Mouse (Mus musculus): ENCODE results near the gene Xrcc3.

The Xrcc3 gene

DNA sequence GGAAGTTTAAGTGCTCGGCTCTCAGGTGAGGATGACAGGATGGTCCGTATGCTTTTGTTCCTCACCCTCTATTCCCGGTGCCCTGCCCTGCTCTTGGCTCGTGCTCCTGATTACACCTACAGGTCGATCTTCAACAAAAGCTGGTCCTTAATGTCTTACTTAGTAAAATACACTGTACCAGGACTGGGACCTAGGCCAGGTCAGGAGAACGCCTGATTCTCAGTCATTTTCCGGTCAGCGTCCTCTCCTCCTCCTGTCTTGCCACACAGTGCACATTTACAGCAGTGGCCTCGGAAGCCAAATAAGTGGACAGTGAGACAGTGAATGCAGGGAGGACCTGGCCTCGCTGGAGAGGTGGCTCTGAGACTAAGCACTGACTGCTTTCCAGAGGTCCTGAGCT lies 43.0 kb downstream of the Xrcc3 start:
- no peak for DNase-seq

DNA sequence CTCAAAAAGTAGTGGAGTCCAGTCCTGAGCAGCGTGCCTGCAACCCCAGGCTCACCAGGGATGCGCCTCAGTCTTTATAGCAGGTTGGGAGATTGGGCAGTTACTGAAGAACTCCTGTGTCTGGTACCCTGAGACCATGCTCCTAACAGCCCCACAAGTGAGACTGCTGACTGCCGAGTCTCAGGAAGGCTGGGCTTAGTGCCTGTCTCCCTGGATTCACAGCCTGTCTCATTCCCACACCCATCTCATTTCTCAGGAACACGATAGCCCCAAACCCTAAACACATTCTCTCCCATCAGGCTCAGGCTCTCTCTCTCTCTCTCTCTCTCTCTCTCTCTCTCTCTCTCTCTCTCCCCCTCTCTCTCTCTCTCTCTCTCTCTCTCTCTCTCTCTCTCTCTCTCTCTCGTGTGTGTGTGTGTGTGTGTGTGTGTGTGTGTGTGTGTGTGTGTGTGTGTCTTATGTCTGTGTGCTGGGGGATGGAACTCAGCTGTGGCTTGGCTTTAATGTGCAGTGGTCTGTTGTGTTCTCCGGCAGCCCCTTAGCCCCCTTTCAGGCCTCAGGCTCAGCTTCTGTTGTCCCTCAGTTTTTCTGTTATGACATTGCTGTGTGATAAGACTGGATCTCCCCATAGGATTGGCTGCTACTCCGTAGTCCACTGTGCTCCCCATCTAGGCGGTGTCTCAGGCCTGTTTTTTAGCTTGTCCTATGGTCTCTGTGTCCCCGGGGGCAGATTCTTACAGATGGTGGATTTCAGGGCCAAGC lies 43.7 kb downstream of the Xrcc3 start:
- no peak for DNase-seq

DNA sequence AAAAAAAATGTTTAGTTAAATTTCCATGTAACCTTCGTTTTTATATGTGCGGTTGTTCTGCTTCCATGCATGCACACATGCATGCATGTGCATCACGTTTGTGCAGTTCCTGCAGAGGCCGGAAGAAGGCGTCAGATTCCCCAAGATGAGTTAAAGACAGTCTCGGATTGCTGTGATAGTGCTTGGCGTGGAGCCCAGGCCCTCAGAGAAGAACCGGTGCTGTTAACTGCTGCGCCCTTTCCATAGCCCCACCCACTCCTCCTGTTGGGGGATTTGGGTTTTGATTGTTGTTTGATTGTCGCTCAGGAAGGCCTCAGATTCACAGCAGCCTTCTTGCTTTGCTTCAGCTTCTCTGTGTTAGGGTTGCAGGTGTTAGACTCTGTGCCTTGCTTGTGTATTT lies 44.4 kb downstream of the Xrcc3 start:
- peak; percentile 51 for DNase-seq

DNA sequence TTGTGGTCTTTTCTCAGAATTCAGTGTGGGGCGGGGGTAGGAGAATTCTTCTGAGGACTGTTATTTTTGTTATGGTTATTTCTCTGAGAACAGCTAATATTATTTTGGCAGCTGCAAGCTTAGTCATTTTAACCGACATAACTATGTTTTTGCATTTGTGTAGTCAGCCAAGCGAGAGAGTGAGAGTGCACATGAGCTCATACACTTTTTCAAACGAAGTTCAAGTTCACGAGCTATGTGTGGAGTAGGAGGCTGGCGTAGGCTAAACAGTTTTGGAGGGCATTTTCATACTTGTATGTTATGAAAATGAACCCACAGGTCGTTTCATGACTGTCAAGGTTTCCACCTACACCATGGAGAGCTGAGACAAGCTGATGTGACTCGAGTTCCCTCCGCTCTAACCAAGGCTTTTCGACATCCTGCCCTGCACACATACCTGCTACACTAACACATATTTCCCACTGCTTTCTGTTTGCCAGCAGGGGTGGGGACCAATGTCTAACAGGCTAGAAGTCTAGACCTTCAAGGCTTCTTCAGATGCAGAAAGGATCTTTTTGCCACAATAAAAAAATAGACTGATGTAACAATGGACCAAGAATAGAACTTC lies 45.2 kb downstream of the Xrcc3 start:
- no peak for DNase-seq

DNA sequence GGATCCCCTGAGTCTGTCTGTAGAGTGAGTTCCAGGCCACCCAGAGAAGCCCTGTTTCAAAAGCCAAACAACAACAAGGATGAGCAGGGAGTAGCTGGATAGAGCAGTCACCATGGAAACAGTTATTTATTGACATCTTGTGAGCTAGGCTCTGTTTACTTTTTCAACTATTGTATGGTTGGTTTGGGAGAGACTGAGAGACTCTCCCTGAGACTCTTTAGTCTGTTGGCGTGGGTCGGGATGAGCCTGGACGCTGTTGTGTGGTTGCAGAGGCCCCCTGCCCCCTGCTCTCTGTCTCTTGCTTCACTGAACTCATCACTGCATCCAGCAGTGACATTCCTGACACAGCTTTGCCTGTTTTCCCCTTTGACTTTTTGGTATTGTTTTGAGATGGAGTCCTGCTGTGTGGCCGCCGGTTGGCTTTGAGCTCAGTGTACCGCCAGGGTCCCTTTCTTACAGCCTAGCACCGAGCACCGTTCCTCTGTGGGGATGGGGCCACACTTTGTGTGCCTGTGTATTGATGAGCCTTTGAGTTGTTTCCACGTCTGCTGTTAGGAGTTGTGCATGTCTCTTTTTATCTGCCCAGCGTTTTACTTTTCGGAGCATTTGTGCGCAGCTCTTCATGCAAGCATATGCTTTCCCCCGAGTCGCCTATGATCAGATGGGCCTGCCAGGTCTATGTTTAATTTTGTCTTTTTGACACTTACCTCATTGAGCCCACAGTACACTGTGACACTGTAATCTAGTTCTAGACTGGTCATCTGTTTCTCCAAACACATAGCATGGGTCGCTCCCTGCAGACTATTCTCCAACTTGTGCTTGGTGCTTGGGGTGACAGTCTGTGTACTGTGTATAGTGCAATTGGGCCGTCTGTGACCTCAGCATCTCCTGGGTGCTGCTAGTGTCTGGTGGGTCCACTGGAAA lies 47.1 kb downstream of the Xrcc3 start:
- DNase-seq: peak; percentile 47

DNA sequence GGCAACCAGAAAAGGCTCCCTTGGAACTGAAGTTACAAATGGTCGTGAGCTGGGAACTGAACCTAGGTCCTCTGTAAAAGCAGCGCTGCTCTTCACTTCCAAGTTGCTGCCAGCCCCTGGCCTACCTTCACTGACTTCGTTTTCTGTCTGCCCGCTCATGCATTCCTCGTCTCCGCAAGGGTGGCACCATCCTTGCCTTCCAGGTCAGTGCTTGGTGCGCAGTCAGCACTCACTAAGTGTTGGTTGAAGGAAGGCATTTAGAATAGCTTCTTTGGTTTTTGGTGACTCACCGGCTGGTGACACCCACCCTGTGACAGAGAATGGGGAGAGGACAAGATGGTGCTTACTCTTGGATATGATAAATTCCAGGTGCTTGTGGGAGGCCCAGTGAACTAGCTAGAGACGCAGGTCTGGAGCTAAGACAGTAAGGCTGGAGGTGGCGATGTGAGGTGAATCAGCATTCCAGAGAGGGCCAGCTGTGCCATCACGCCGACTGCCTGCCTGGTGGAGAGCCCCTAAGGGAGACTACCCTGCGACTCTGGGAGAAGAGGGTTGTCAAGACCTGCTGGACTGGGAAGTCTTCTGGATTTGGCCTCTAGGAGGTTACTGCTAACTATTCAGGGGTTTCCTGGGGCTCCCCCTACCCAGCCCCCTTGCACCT lies 50.9 kb downstream of the Xrcc3 start:
- no peak for DNase-seq

DNA sequence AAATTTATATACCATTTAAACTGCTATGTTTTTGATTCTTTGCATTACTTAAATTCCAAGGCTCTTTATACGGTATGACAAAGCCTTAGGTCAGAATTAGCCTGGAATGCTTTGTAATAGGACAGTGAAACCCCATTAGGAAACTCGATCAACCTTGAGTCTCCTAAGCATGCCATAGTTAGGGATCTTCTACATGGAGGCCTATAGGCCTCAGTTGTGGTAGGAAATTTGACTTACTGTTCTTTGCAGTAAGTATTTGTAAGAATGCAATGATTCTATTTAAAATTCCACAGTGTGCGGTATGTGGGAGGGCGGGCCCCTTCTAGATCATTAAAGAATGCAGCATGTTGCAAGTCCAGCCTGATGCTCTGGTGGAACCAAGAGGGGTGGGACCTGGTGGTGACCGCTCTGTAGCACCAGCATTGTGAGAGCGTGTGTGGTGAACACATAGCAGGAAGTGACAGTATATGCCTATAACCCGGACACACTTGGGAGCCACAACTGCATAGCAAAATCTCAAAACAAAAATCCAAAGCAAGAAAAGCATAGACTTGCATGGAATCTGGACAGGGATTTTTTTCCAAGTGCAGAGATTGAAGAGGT lies 53.3 kb downstream of the Xrcc3 start:
- DNase-seq: no peak

DNA sequence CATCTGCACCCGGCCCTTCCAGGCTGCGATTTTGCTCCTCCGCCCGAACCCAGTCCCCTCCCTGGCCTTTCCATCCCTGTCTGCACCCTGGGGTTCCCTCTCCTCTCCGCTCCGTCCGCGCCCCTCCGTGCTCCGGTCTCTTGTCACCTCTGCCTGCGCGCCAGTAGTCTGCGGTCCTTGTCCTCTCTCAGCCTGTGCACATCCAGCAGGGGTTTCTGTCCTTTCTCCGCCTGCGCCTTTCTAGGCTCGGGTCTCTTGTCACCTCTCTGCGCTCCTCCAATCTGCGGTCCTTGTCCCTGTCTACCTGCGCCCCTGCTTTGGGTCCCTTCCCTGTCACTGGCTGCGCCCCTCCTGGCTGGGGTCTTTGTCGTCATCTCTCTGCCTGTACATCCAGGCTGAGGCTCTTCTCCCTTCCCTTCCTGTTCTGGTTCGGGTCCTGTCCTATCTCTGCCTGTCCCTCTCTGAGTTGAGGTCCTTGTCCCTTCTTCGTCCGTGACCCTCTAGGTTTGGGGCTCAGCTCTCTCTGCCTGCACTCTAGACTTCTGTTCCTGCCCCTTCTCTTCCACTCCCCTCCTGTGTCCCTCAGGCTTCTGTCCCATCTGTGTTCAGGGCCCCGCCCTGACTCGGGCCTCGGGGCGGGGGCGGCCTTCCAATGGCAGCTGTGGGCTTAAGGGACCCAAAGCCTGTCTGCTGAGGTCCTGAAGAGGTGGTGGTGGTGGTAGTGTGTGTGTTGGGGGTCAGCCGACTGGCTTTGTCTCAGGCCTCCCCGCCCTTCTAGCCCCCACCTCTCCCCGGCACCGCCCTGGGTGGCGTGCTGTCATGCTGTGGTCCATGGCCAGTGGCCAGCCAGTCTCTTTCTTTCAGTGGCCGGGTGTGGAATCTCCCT lies 54.3 kb downstream of the Xrcc3 start:
- peak; percentile 79 for DNase-seq

DNA sequence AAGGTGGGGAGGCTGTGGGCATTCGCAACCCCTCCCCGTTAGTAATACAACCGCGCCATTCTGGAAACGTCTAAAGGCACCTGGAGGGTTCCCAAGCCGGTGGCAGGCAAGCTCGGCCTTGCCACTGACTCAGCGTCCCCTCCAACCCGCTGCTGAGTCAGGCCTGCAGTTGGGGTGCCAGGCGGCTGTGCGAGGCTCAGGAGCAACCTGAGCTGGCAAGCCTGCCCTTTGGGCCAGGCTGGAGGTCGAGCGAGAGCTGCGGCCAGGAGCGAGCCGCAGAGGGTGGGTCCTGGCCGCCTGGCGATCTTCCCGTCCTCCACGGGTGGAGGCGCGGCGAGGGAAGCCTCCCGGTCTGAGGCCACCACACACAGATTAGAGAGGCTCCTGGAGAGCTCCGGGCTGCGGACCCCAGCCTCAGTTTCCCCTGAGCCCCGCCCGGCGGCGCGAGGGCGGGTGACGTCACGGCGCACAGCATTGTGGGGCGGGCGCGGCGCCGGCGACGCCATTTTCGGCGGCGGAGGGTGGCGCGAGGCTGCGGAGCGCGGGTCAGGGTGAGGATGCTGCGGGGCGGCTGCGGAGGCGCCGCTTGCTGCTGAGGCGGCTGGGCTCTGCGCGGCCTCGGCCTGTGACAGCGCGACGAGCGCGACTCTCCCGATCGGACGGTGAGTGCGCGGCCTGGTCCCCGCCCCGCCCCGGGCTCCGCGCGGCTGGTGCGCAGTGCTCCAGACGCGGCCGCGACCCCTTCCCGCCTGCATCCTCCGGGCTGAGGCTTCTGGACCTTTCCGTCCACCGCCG lies 55.1 kb downstream of the Xrcc3 start, which contains the start of gene Klc1:
Gene Klc1 (plus strand): TSS at position 469 of the 795 bp plus-strand sequence.
- peak; percentile 85 for DNase-seq

DNA sequence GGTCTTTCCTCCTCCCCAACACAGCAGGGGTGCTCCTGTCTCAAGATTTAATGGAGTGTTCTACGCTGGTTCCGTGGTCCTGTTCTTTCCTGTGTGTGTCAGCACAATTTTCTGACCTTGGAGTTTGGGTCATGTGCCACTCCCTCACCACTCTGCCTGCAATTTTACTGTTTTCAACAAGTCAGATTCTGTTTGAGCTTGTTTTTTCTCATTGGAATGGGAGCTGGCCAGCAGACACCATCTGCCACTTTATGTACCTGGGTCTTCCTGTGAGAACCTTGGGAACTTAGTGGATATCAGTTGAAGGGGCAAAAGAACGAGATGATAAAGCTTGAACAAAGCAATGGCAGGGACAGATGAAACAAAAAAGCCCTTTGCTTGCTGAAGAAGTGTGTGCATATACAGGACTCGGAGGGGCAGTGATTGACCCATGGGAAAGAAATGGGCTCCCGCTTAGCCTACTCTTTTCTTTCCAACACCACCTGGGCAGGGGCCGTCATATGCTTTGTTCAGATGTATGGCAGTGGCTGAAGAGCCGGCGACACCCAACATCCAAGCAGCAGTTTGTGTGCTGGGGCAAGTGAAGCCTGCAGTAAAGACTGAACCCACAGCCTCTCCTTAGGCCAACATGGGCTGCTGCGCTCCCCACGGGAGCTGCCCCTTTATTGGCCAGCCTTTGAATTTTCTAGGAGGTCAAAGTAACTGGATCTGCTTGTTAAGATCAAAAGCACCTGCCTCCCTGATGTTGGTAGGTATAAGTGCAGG lies 55.9 kb downstream of the Xrcc3 start:
- DNase-seq: peak; percentile 61

DNA sequence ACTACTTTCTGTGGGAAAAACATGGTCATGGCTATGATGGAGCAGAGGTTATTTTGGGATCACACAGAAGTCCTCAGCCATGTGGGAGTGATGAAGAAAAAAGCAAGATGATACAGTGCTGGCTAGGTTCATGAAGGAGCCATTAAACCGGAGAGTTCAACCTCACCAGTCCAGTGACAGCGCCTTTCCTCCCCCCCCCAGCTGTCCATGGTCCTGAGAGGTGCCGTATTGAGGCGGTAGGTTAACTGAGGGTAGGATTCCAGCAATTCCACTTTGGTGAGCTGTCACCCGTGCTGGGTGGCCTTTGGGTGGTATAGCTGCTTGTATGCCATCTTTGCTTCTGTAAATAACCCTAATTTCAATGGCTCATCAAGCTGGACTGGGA lies 57.0 kb downstream of the Xrcc3 start:
- no peak for DNase-seq

DNA sequence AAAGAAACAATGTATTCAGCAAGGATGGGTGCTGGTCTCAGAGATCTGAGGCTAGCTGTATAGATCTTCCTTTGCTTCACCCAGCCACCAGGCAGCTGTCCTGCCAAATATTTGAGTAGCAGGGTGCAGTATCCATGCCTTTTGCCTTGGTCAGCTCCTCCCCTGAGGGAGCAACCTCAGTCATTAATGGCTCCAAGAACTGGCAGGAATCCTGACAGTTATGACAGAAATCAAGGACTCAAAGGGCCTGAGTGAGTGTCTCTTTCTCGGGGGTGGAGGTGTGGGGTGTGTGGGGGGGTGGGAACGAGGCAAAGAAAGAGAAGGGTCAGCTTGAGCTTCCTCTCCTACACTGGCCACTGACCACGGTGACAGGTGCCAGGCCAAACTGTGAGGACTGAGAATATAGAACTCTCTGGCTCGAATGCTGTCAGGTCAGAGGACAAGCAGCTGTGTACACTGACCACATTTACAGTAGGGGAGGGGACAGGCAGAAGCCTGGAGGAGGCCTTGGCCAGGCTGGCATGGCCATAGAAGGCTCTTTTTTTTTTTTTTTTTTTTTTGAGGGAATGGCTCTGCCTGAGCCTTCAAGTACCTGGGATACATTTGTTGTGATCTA lies 57.5 kb downstream of the Xrcc3 start:
- DNase-seq: no peak

DNA sequence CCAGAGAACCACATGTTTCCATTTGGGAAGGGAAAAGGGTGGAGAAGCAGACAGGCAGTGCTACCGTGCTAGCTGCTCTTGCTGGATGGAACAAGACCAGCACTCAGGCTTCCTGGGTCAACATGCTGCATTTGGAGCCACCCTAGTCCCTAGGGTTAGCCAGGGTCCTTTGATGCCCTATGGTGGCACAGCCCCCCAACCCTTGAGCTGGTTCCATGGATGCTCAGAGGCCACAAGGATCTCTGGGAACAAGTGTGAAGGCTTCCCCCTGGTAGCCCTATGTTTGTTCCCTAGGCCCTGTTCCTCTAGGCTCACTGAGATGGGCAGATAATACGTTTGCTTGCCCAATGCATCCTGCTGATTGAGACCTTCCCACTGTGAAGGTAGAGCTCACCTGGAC lies 58.4 kb downstream of the Xrcc3 start:
- DNase-seq: no peak

DNA sequence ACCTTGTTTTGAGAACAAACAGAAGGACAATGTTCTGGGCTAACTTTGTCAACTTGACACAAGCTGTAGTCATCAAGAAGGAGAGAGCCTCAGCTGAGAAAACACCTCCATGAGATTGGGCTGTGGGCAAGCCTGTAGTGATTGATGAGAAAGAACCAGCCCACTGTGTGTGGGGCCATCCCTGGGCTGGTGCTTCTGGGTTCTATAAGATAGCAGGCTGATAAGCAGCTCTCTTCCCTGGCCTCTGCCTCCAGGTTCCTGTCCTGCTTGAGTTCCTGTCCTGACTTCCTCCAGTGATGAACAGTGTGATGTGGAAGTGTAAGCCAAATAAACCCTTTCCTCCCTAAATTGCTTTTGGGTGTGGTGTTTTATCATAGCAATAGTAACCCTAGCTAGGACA lies 59.0 kb downstream of the Xrcc3 start:
- no peak for DNase-seq

DNA sequence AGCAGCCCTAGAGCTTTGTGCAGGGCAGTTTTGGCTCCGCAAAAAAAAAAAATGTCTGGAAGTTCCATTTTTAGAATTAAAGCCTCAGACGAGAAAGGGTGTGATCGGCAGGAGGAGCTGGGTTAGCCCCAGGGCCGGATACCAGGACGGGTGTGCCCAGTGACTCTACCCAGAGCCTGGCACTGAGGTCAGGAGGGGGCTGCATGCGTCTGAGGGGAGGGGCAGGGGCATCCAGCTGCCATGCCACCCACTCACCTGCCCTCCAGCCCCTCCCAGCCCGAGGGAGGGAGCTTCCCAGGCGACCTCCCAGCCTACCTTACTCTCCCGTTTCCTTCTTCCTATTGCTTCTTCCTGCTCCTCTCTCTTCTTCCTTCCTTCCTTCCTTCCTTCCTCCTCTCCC lies 60.3 kb downstream of the Xrcc3 start:
- no peak for DNase-seq

Data from cerebellum, adult 9-11 months (tissue).